Mouse (Mus musculus) midbrain, embryonic 16.5 days (tissue): ENCODE measurements around the gene Wdr18. TPM values are rescaled to one million over a fixed set of nuclear protein-coding genes. Genes with fewer than 3 reads are reported as not detected.
"Not testable (repeated sequence)": the region's sequence is repeated elsewhere in the genome, so short reads cannot be mapped to it uniquely, and the experiment has no call there.

ENCODE experiments used
- ATAC-seq: fragments of 200-750 bp; cut with Nextera tagmentation; 2 replicates; pipeline ENCODE4 v1.8.0; 2017; ENCODE audit warnings: moderate TSS enrichment
- H3K27ac ChIP-seq: fragments of 300-500 bp; sonication (generic); 2 replicates; pipeline ENCODE4 v1.5.1; 2014; ENCODE audit warnings: mild to moderate bottlenecking, low read length, mixed read lengths
- H3K27me3 ChIP-seq: fragments of 300-500 bp; sonication (generic); 2 replicates; pipeline ENCODE4 v1.6.1; 2014; ENCODE audit warnings: low read depth, low read length, mixed read lengths; ENCODE audit not compliant: control insufficient read depth, insufficient read depth
- H3K36me3 ChIP-seq: fragments of 300-500 bp; sonication (generic); 2 replicates; pipeline ENCODE4 v1.6.1; 2014; ENCODE audit warnings: mild to moderate bottlenecking, low read length, moderate library complexity, mixed read lengths; ENCODE audit not compliant: control insufficient read depth, insufficient read depth
- H3K4me1 ChIP-seq: fragments of 300-500 bp; sonication (generic); 2 replicates; pipeline ENCODE4 v1.6.1; 2014; ENCODE audit warnings: mild to moderate bottlenecking, low read length, mixed read lengths; ENCODE audit not compliant: control insufficient read depth, insufficient read depth
- H3K4me2 ChIP-seq: fragments of 300-500 bp; sonication (generic); 2 replicates; pipeline ENCODE4 v1.6.1; 2014; ENCODE audit warnings: mild to moderate bottlenecking, low read length, mixed read lengths
- H3K4me3 ChIP-seq: fragments of 300-500 bp; sonication (generic); 2 replicates; pipeline ENCODE4 v1.5.1; 2014; ENCODE audit warnings: low read depth, mild to moderate bottlenecking, low read length, moderate library complexity, mixed read lengths
- H3K9ac ChIP-seq: fragments of 300-500 bp; sonication (generic); 2 replicates; pipeline ENCODE4 v1.6.1; 2014; ENCODE audit warnings: low read depth, low read length, mixed read lengths
- H3K9me3 ChIP-seq: fragments of 300-500 bp; sonication (generic); replicated peaks from 2 replicates; pipeline ENCODE4 v1.6.1; 2014; ENCODE audit warnings: mild to moderate bottlenecking, low read length, mixed read lengths; ENCODE audit not compliant: control insufficient read depth, poor library complexity, severe bottlenecking
- WGBS: fragments of 180-500 bp; shearing (Covaris S2); extraction: QIAGEN DNeasy Blood & Tissue Kit; methylation state at CpG from one replicate; pipeline ENCODE4 v1.1.7; 2014; 5-methylcytosine and 5-hydroxymethylcytosine counted together
- polyA plus RNA-seq: library from polyadenylated mRNA; unstranded; fragments of >200 nt; fragmentation: Nextera tagmentation; extraction: Ambion mirVana; gene quantifications from 2 replicates; pipeline ENCODE4 v1.2.1, GENCODE M21; 2015

Wdr18 gene
- polyA plus RNA-seq, 1 experiment from 2014 or later = 89.4 TPM

DNA sequence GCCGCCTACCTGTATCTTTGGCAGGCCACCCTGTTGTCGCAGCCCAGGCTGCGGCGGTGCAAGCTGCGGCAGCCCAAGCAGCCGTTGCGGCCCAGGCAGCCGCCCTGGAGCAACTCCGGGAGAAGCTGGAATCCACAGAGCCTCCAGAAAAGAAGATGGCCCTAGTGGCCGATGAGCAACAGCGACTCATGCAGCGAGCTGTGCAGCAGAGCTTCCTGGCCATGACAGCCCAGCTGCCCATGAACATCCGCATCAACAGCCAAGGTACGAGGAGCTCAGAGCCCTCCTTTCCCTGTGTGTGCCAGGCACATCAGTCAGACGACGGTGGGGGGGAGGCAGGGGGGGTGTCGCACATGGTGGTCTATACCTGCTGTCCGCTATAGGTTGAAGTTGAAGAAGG, 9.3 kb upstream of the Wdr18 start:
- ATAC-seq = no peak
- H3K4me3 ChIP-seq = no peak overlapping the region
- no peak overlapping the region for H3K4me2 ChIP-seq
- H3K27ac ChIP-seq = no peak overlapping the region
- H3K4me1 ChIP-seq = no peaks in the 10 kb centered on the region
- no peaks in the 10 kb centered on the region for H3K9me3 ChIP-seq
- 81% methylated on average over 17 of the region's 18 CpGs for WGBS
- no peaks in the 10 kb centered on the region for H3K27me3 ChIP-seq
- no peak overlapping the region for H3K9ac ChIP-seq
- peaks cover 14% of the 10 kb centered on the region for H3K36me3 ChIP-seq

GRCm38 (mm10) chr10:79953946-79954345, 6.0 kb upstream of the Wdr18 start:
- Histone ChIP-seq H3K9me3 (no peaks in the 10 kb centered on the region), H3K4me1 (no peaks in the 10 kb centered on the region), H3K27ac (no peak overlapping the region), H3K4me2 (no peak overlapping the region), H3K27me3 (no peaks in the 10 kb centered on the region), H3K36me3 (peaks cover 14% of the 10 kb centered on the region), H3K4me3 (no peak overlapping the region), H3K9ac (no peak overlapping the region)
- 87% methylated on average over 6 of the region's 6 CpGs for WGBS
- no peak for ATAC-seq

- Histone ChIP-seq H3K4me2 (no peak overlapping the region), H3K9me3 (no peaks in the 10 kb centered on the region), H3K4me1 (peaks cover 2% of the 10 kb centered on the region), H3K36me3 (peaks cover 5% of the 10 kb centered on the region), H3K27ac (no peak overlapping the region), H3K9ac (no peak overlapping the region), H3K4me3 (no peak overlapping the region), H3K27me3 (no peaks in the 10 kb centered on the region)
- no peak for ATAC-seq
- 85% methylated on average over 9 of the region's 9 CpGs for WGBS
These were observed 4.3 kb upstream of the Wdr18 start for GRCm38 (mm10) chr10:79955691-79956090.

DNA sequence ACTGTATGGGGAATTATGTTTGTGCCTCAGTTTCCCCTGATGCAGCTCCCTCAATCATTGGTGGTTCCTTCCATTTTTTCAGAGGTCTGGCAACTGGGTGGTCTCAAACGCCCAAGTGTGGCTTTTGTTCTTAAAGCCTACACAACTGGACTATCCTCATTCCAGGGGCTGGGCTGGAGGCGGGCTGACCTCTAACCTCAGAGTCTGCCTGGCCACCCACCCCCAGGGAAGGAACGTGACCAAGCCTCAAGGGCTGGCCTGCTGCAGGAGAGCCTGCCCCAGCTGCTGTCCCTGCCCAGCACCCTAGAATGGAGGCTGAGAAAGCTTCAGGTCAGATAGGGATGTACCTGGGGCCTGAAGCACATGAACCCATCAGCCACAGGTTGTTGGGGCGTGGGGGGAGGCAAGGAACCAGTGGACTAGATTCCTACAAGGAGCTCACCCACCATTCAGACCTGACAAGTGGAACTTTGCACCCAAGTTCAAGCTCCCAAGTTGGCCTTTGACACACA, 3.3 kb upstream of the Wdr18 start:
- WGBS = 19% methylated on average over 4 of the region's 4 CpGs
- Histone ChIP-seq H3K9ac (no peak overlapping the region), H3K36me3 (peaks cover under 1% of the 10 kb centered on the region), H3K27me3 (no peaks in the 10 kb centered on the region), H3K27ac (no peak overlapping the region), H3K4me2 (no peak overlapping the region), H3K4me1 (peaks cover 7% of the 10 kb centered on the region), H3K4me3 (no peak overlapping the region), H3K9me3 (no peaks in the 10 kb centered on the region)
- no peak for ATAC-seq

- Histone ChIP-seq H3K4me3 (no peak overlapping the region), H3K4me2 (no peak overlapping the region), H3K36me3 (peaks cover 2% of the 10 kb centered on the region; the same call in 1 of the 2 replicates), H3K9ac (no peak overlapping the region), H3K4me1 (peaks cover 7% of the 10 kb centered on the region), H3K9me3 (no peaks in the 10 kb centered on the region), H3K27me3 (no peaks in the 10 kb centered on the region), H3K27ac (no peak overlapping the region)
- no peak for ATAC-seq
- WGBS = 12% methylated on average over 21 of the region's 21 CpGs
These were observed 1.7 kb upstream of the Wdr18 start for GRCm38 (mm10) chr10:79958140-79958816.

- Histone ChIP-seq H3K4me3 (peak overlapping the region; percentile 81; the same call in 1 of the 2 replicates), H3K4me2 (0 out of 2 replicates have a peak overlapping the region, but pooled peaks have one; percentile 4)
- not testable (repeated sequence) for H3K36me3 ChIP-seq, H3K27me3 ChIP-seq, H3K27ac ChIP-seq, ATAC-seq, H3K4me1 ChIP-seq, H3K9ac ChIP-seq, H3K9me3 ChIP-seq
- WGBS = 31% methylated on average over 10 of the region's 10 CpGs
These were observed 540 bp upstream of the Wdr18 start for GRCm38 (mm10) chr10:79959412-79959811.

- H3K27ac ChIP-seq = peak overlapping the region; percentile 75; the same call in 1 of the 2 replicates
- 0 out of 2 replicates have a peak, but pooled peaks have one; percentile 1 for ATAC-seq
These were observed 831 bp downstream of the Wdr18 start for GRCm38 (mm10) chr10:79960671-79961294.

GRCm38 (mm10) chr10:79964727-79965126, 4.8 kb downstream of the Wdr18 start:
- Histone ChIP-seq H3K4me3 (no peak overlapping the region), H3K27me3 (peaks cover 4% of the 10 kb centered on the region; the same call in 1 of the 2 replicates), H3K36me3 (peaks cover 22% of the 10 kb centered on the region), H3K27ac (no peak overlapping the region), H3K9ac (no peak overlapping the region), H3K9me3 (no peaks in the 10 kb centered on the region), H3K4me2 (no peak overlapping the region), H3K4me1 (peaks cover 7% of the 10 kb centered on the region)
- ATAC-seq = no peak
- WGBS = 96% methylated on average over 7 of the region's 7 CpGs

More at GRCm38 (mm10) chr10:79960671-79961294, 831 bp downstream of the Wdr18 start:
- Histone ChIP-seq H3K4me3 (peak overlapping the region; percentile 81), H3K4me2 (peak overlapping the region; percentile 64), H3K9me3 (no peaks in the 10 kb centered on the region), H3K4me1 (peaks cover 7% of the 10 kb centered on the region), H3K9ac (peak overlapping the region; percentile 78), H3K27me3 (no peaks in the 10 kb centered on the region), H3K36me3 (peaks cover 9% of the 10 kb centered on the region; the same call in 1 of the 2 replicates)
- WGBS = 14% methylated on average over 10 of the region's 10 CpGs

DNA sequence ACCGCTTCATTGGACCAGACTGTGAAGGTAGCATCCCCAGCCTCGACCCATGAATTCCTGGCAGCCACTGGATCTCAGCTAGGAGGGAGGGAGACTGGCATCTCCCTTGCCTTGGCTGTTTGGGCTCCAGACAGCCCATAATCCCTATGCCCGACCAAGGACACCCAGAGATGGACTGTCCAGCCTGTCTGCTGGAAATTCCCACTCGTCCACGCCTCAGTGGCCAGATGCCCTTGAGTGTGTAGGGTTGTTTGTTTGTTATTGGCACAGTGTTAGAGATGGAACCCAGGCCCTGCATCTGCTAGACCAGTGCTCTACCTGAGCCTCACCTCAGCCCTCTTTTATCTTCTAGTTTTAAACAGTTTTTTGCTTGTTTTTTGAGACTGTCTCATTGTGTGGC, 5.4 kb downstream of the Wdr18 start:
- Histone ChIP-seq H3K4me3 (no peak overlapping the region), H3K9me3 (no peaks in the 10 kb centered on the region), H3K4me1 (peaks cover 7% of the 10 kb centered on the region), H3K4me2 (no peak overlapping the region), H3K36me3 (peaks cover 22% of the 10 kb centered on the region), H3K27me3 (peaks cover 4% of the 10 kb centered on the region), H3K27ac (no peak overlapping the region), H3K9ac (no peak overlapping the region)
- WGBS = 93% methylated on average over 5 of the region's 5 CpGs
- no peak for ATAC-seq
